Mouse (Mus musculus) megakaryocyte, embryonic 14.5 days (primary cell): ENCODE results near the gene Snx29.

Experiments used
- FLI1 ChIP-seq: IDR thresholded peaks from 2 replicates; pipeline ENCODE4 v1.6.1; 2012; ENCODE audit warnings: low read length, inconsistent platforms, mixed read lengths
- GATA1 ChIP-seq: IDR thresholded peaks from 3 replicates; pipeline ENCODE4 v1.6.1; 2012; ENCODE audit warnings: mixed read lengths, low read length, inconsistent platforms, borderline replicate concordance

DNA sequence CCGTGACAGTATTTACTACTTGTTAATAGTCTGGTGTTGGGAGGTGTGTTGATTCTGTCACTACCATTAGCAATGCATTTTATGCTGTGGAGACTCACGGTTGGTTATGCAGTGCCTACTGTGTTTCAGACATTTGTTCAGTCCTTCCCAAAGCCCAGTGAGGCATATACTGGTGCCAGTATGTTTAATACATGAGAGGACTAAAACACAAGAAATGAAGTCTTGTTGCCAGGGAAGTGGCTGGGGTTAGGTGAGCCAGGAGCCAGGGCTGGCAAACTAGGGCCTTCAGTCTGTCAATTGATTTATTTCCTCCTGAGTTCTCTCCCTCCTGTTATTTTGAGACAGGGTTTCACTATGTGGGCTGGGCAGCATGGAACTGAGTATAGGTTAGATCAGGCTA lies 154.3 kb downstream of the Snx29 start:
- TF ChIP-seq GATA1 (no peak), FLI1 (no peak)
